Mouse (Mus musculus) lung, postnatal 25 days (tissue): Measurements from ENCODE around the gene Fscn2.
"Not testable (repeated sequence)": the region's sequence is repeated elsewhere in the genome, so short reads cannot be mapped to it uniquely, and the experiment has no call there.

ENCODE experiments used
- DNase-seq: peaks from one replicate; pipeline ENCODE4 v3.0.0; 2022; ENCODE audit warnings: low spot score

Fscn2 gene

DNA sequence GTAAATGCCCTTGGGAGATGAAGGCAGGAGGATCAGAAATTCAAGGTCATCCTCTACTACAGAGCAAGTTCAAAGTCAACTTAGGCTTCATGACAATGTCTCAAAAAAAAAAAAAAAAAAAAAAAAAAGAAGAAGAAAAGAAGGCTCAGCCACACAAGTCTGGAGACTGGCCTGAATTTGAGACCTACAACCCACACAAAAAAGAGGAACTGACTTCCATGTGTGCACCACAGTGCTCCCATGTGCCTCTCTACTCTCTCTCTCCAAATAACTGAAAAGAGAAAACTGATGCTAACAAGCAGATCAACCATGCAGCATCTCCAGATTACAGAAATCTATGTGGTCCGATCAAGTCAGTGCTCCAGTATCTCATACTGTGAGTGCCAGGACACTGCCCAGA is 43.5 kb downstream of the Fscn2 start:
- DNase-seq = no peak

DNA sequence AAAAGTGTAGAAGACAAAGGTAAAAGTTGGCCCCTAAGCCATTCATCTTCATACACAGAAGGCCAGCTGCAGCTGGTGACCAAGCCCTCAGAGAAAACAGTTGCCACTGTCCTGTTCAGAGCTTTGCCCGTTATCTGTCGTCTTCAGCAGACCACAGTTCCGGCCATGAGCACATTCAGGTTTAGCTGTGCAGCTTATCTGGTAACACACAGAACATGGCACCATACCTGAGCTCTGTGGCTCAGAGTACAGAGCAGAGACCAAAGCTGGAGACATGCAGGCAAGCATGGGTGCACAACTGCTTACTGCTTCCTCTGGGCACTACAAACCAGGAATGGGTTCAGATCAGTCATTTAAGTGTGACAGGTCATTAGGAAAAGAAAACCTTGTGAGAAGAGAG is 44.5 kb downstream of the Fscn2 start:
- no peak for DNase-seq

DNA sequence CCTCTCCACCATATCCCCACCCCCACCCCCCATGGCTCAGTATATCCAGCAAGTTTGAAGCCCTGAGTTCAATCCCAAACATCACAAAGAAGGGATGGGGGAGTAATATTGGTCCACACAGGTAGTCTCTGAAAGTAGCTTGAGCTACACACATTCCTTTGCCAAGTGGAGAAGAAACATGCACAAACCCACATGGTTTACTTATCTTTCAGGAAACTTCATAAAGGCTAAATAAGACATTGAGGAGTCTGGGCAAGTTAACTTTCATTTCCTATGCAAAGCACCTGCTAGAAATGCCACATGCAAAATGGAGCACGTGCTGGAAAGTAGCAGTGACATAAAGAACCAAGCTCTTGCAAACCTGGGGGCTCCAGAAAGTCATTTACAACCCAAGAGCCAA is 45.1 kb downstream of the Fscn2 start:
- no peak for DNase-seq

DNA sequence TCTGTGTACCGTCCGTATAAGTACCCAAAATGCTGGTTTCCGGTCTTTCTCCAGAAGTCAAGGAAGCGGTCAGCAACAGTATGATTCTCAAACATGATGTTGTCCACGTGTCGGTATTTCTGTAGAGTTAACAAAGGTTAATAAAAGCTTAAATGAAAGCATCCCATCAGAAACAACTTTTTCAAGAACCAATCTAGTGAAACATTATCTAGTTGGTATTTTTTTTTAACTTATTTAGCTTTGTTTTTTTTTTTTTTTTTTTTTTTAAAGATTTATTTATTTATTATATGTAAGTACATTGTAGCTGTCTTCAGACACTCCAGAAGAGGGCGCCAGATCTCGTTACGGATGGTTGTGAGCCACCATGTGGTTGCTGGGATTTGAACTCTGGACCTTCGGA is 52.3 kb downstream of the Fscn2 start:
- not testable (repeated sequence) for DNase-seq
